In the genomic region with DNA sequence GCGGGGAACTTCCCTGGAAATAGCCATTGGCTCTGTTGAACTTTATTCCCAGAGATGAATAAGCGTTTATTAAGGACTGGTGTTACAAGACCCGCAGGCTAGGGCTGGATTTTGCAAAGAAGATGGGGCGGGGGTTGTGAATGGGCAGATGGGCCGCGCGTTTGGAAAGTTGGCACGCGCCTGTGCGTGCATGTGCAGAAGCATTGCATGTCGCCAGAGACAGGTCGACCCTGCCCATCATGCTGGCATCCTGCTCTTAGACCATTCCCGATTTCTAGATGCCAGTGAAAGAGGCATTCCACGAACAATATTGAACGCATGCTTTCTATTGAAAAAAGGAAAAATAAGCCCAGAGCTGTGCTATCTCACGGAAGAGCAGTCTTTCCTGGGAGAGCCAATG, we compare ENCODE assay signal across 8 mouse cellular contexts.
DNase-seq lines count a peak whose midpoint lies in the region; ATAC-seq lines count a peak whose summit lies in the region.

No protein-coding gene starts in this region.

- no peak for DNase-seq in heart, postnatal 10 days
- DNase-seq in cerebellum, adult 18-20 months = peak; percentile 63 to 73
- DNase-seq in frontal cortex, postnatal 36 days (ENCODE audit: low spot score in 2 of 2) = peak; percentile 44 to 65
- DNase-seq in thymus, postnatal 14 days = no peak
- no peak for DNase-seq in MN1 (ENCODE audit: low spot score)
- no peak for DNase-seq in gastrocnemius, adult 18-20 months (ENCODE audit: low spot score)

- no peak overlapping the region for H3K27ac ChIP-seq in heart, embryonic 12.5 days (ENCODE audit: poor library complexity, severe bottlenecking)
- no peak overlapping the region for H3K27ac ChIP-seq in limb, embryonic 13.5 days

- H3K9me3 ChIP-seq in heart, embryonic 12.5 days (replicated peaks) = no peaks in the 10 kb centered on the region
- H3K9me3 ChIP-seq in limb, embryonic 13.5 days = no peaks in the 10 kb centered on the region

- peaks cover 43% of the 10 kb centered on the region for H3K27me3 ChIP-seq in heart, embryonic 12.5 days (replicated peaks)
- peaks cover 54% of the 10 kb centered on the region for H3K27me3 ChIP-seq in limb, embryonic 13.5 days

- H3K4me2 ChIP-seq in heart, embryonic 12.5 days = peak overlapping the region; percentile 63
- H3K4me2 ChIP-seq in limb, embryonic 13.5 days (replicated peaks) = peak overlapping the region; percentile 67

- H3K4me3 ChIP-seq in heart, embryonic 12.5 days = no peak overlapping the region; the same call in 1 of the 2 replicates
- peak overlapping the region; percentile 40 for H3K4me3 ChIP-seq in limb, embryonic 13.5 days

- no peak overlapping the region for H3K9ac ChIP-seq in heart, embryonic 12.5 days
- no peak overlapping the region for H3K9ac ChIP-seq in limb, embryonic 13.5 days

- no peaks in the 10 kb centered on the region for H3K36me3 ChIP-seq in heart, embryonic 12.5 days
- no peaks in the 10 kb centered on the region for H3K36me3 ChIP-seq in limb, embryonic 13.5 days

- H3K4me1 ChIP-seq in heart, embryonic 12.5 days (replicated peaks) = 0 out of 2 replicates have a peak, but pooled peaks cover 4% of the 10 kb centered on the region
- peaks cover 11% of the 10 kb centered on the region; the same call in 1 of the 2 replicates for H3K4me1 ChIP-seq in limb, embryonic 13.5 days

- no peak for ATAC-seq in heart, embryonic 12.5 days (ENCODE audit: insufficient number of reproducible peaks, low FRiP score)
- ATAC-seq in limb, embryonic 13.5 days (ENCODE audit: low FRiP score, low read depth) = no peak

- intact Hi-C loops in heart, postnatal 10 days (cut with DNase I) = no loop called here

- 29% methylated on average over 16 of the region's 16 CpGs for WGBS in heart, embryonic 12.5 days
- 35% methylated on average over 16 of the region's 16 CpGs for WGBS in limb, embryonic 13.5 days

Comparison
In these comparisons a context has a peak if more than half of its experiments do, and no peak if none do; other contexts are left out.
1. DNase-seq: peak in cerebellum, adult 18-20 months (2 of 2) and frontal cortex, postnatal 36 days (2 of 2); none in heart, postnatal 10 days (0 of 2), thymus, postnatal 14 days (single experiment), MN1 (single experiment) and gastrocnemius, adult 18-20 months (single experiment).